Mouse (Mus musculus) frontal cortex, adult (tissue): ENCODE data around the gene Inpp4b.

Experiments used
- ATAC-seq: cut with Nextera tagmentation; 2 replicates; pipeline ENCODE4 v1.9.2; 2017; ENCODE audit warnings: mild to moderate bottlenecking, moderate library complexity, mixed read lengths; ENCODE audit not compliant: low TSS enrichment

Gene Inpp4b

DNA sequence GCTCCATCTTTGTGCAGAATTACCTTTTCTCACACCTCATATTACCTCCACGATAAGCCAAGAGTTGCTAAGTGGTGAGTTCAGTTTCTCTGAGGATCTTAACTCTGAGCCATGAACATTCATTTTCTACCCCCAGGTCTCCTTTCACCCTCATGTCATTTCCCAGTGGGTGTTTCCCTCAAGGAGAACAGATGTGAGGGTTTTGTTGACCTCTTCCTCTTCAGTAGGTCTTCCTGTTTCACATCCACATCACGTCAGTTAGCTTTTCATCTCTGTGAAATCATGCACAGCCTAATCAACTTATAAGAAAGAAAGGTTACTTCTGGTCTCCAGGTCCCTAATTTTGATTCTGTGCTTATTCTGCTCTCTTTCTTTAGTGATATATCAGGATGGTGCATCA lies 124.4 kb downstream of the Inpp4b start:
- ATAC-seq, result no peak

DNA sequence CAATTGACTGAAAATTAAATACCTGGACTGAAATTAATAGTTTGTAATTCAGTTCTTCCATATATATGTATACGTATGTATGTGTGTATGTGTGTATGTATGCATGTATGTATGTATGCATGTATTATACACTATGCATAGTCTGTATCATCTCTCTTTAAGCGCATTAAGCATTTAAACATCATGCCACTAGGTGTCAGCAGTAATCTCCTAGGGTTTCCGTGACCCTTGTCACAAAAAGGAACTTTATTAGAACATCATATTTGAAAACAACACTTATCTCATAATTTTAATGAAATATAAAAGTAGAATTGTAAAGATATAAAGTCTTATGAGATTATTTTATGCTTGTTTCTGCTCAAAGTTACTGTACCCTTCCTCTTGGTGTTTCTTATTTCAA lies 136.3 kb downstream of the Inpp4b start:
- ATAC-seq, result no peak

- ATAC-seq, result no peak
Observed at GRCm38 (mm10) chr8:81483834-81484233, 141.5 kb downstream of the Inpp4b start.

GRCm38 (mm10) chr8:81485626-81486025 lies 143.3 kb downstream of the Inpp4b start:
- ATAC-seq, result no peak

GRCm38 (mm10) chr8:81489894-81490661 lies 147.7 kb downstream of the Inpp4b start:
- no peak for ATAC-seq

GRCm38 (mm10) chr8:81491097-81491705 lies 148.8 kb downstream of the Inpp4b start:
- no peak for ATAC-seq

DNA sequence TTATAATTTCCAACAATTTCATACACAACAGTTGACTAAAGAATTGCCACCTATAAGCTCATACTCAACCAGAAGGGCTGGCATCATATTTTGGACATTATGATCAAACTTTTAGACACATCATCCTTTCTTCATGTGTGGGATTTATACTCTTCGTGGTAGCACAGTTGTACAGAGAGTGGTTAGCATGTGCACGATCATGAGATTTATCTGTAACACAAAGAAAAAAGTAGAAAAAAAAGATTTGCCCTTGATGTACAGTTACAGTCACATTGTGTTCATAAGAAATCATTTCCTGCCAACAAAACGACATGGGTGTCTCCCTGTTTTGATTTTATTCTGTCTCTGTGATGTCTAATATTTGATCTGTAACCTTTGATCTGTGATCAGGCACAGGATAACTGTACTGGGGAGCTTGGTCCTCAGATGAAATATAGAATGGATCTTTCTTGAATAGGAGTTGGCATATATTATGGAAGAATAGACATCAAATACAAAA lies 149.4 kb downstream of the Inpp4b start:
- no peak for ATAC-seq

DNA sequence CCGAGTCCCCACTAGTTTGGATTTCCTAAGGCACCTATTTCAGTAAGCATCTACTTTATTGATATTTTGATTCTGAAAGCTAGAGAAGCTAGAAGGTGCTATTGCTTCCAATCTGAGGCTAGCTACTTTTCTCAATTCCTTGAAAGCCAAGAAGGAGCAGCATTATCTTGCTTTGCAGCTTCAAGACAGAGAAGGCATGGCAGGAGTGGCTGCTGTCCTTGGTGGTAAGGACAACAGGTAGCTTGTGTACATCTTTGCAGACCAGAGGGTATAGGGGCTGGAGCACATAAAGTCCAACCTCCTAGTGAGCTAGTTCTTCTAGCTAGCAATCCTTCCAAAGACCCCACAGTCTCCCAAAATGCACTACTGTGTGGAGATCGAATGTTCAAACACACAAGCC lies 152.5 kb downstream of the Inpp4b start:
- ATAC-seq, result no peak

DNA sequence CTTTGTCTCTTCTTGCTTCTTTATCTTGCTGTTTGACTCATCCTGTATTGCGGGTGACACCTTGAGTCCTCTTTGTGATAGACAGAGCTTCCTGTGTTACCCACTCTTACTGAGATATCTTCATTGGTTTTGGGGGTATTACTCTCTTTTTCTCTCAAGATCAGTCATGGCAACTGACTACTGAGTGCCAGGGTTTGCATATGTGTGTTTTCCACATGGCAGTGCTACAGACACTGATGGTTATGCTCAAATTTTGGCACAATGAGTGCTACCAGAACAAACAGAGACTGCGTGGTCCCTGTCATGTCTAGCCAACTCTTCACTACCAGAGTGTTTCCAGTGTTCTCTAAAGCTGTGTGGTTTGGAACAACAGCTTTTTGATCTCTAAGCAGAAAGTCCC lies 155.3 kb downstream of the Inpp4b start:
- no peak for ATAC-seq

DNA sequence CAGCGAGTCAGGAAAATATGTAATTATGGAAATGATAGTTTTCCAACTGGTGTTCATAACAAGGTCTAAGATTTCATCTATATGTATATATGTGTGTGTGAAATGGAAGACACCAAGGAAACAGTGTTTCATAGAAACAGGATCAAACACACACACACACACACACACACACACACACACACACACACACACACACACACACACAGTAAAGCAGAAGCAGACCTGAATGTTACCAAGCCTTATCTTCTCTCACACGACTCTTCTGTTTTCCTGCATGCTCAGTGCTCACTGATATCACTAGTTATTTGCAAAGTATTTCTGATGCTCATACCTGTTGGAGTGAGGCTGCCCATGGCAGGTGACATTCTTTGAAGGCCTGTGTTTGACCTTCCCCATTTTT lies 159.9 kb downstream of the Inpp4b start:
- ATAC-seq, result no peak

DNA sequence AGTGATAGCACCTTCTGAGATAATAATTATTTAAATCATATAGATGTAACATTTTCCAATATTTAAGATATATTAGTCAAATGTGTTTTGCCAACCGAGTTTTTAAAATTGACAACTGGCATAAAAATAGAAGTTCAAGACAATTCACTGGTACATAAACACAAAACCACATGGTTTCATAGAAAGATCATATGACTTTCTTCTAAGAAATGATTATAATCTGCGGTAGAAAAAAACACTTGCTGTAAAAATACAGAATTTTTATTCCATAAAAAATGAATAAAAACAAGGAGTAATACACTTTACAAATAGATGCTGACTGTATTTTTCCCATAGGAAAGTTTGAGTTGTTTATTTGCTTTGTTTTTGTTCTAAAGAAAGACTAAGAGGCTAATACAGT lies 160.6 kb downstream of the Inpp4b start:
- ATAC-seq, result no peak

DNA sequence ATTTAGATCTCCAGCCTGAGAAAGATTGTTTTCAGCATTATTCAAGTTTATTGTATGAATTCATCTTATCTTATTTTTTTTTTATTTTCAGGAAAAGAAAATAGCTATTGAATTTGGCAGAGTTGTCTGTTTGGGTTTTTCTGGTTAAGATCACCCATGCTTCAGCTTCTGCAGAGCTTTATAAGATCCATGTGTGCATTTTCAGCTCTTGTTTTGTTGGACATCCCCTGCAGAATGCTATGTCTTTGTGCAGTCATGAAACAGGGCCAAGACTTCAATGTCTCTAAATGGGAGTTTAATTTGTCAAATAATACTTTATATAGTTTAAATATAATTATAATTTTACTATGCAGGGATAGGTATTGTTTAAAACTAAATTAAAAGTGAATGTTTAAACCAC lies 170.5 kb downstream of the Inpp4b start:
- ATAC-seq, result no peak

DNA sequence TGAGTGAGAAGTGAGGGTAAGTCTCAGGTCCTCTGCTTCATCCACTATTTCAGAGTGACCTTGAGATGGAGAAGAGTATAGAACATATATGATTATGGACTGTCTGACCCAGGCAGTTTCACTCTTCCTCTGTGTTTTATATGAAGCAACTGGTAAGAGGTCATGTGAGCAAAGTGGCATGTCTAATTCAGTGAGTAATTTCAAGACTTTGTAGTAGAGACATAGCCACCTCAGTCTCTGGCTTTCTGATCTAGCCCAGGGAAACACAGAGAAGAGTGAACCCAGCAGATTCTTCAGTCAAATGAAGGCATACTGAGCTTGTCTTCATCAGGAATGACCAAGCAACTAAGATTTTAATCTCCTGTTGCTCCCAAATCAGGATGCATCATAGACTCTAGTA lies 172.1 kb downstream of the Inpp4b start:
- no peak for ATAC-seq

GRCm38 (mm10) chr8:81522085-81522484 lies 179.7 kb downstream of the Inpp4b start:
- no peak for ATAC-seq

- no peak for ATAC-seq
Observed at GRCm38 (mm10) chr8:81524561-81524960, 182.2 kb downstream of the Inpp4b start.

DNA sequence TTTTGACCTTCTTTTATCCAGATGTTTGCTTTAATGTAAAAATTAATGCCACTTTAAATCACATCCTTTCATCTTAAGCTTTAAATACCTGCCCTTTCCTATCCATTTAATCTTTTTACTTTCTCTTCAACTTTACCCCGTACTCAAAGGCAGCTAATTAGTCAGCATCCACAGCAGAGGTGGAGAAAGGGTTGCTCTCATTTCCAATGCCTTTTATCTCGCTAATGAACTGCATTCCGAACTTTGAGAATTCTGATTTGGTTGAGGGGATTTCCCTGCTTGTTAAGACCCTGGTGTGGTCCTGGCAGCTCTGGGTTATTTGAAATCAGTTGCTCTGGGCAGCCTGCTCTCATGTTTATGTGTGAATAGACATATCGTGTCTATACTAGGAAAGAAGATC lies 185.3 kb downstream of the Inpp4b start:
- ATAC-seq, result no peak

- ATAC-seq, result no peak
Observed at GRCm38 (mm10) chr8:81538310-81538709, 196.0 kb downstream of the Inpp4b start.

GRCm38 (mm10) chr8:81558550-81558949 lies 216.2 kb downstream of the Inpp4b start:
- ATAC-seq, result no peak

DNA sequence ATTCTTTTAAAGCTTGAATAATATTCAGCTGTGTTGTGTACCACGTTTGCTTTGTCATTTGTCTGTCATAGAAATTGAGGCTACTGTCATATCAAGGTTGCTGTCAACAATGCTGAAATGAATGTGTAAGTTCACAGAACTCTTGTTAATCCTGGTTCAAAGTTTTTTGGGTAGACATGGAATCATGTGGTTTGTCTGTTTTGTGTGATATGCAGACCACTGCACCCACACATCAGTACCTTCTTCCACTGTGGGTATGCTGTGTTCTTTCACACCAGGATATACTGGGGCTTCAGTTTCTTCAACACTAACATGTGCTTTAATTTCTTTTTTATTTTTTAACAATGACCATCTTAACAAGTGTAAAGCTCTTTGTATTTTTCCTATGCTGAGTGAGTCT lies 220.0 kb downstream of the Inpp4b start:
- no peak for ATAC-seq

DNA sequence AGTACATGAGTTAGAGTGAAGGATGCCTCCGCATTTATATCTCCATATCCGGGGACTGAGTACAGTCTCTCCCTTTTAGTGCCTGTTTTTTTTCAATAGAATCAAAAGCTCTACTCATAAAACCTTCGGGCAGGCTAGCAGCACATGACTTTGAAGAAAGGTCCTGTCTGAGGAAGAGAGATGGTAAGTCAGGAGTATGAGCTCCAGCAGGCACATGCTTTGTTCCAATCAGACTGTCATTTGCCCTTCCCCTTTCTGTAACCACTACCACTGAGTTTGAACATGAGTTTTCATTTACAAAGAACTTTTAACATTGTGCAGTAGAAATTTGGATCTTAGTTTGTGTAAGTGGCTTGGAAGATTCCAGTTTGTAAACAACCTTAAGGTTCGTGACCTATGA lies 223.1 kb downstream of the Inpp4b start:
- no peak for ATAC-seq

GRCm38 (mm10) chr8:81572319-81573104 lies 230.2 kb downstream of the Inpp4b start:
- ATAC-seq, result no peak

- no peak for ATAC-seq
Observed at GRCm38 (mm10) chr8:81575268-81575917, 233.0 kb downstream of the Inpp4b start.
